Mouse (Mus musculus) heart, postnatal 25 days (tissue): ENCODE measurements around the gene Gpam. TPM values are rescaled to one million over a fixed set of nuclear protein-coding genes. Genes with fewer than 3 reads are reported as not detected.

ENCODE experiments used
- DNase-seq: peaks from one replicate; pipeline ENCODE4 v3.0.0; 2022; ENCODE audit warnings: low spot score
- intact Hi-C: fragments of 180-260 bp; cut with DNase I; formaldehyde crosslinking; loops from one replicate; pipeline ENCODE4 v1.15.1; 2025
- total RNA-seq, 2 experiments: library from RNA; stranded (reverse); gene quantifications; 2 replicates each; pipeline ENCODE4 v1.2.3; 2021

Gpam gene
- total RNA-seq, 2 experiments from 2014 or later: 143 to 173 TPM

- intact Hi-C loops: no loop called here
- DNase-seq: no peak
Measured at GRCm38 (mm10) chr19:55143391-55144300, 16.6 kb upstream of the Gpam start.

GRCm38 (mm10) chr19:55139301-55139700 is 12.3 kb upstream of the Gpam start:
- no peak for DNase-seq
- intact Hi-C loops: no loop called here

GRCm38 (mm10) chr19:55138506-55138905 is 11.5 kb upstream of the Gpam start:
- DNase-seq: no peak
- intact Hi-C loops: no loop called here

- intact Hi-C loops: no loop called here
- DNase-seq: no peak
Measured at GRCm38 (mm10) chr19:55137884-55138283, 10.8 kb upstream of the Gpam start.

GRCm38 (mm10) chr19:55136693-55137427 is 9.8 kb upstream of the Gpam start:
- DNase-seq: peak; percentile 42
- intact Hi-C loops: no loop called here

- intact Hi-C loops: no loop called here
- DNase-seq: no peak
Measured at GRCm38 (mm10) chr19:55135918-55136317, 8.9 kb upstream of the Gpam start.

GRCm38 (mm10) chr19:55134521-55134920 is 7.5 kb upstream of the Gpam start:
- no peak for DNase-seq
- intact Hi-C loops: no loop called here

- DNase-seq: no peak
- intact Hi-C loops: no loop called here
Measured at GRCm38 (mm10) chr19:55132476-55132875, 5.4 kb upstream of the Gpam start.

- no peak for DNase-seq
- intact Hi-C loops: no loop called here
Measured at GRCm38 (mm10) chr19:55131747-55132146, 4.7 kb upstream of the Gpam start.

GRCm38 (mm10) chr19:55128469-55128868 is 1.4 kb upstream of the Gpam start:
- intact Hi-C loops: no loop called here
- no peak for DNase-seq

GRCm38 (mm10) chr19:55125456-55125855 is 1.6 kb downstream of the Gpam start:
- intact Hi-C loops: no loop called here
- DNase-seq: no peak

- DNase-seq: no peak
- intact Hi-C loops: no loop called here
Measured at GRCm38 (mm10) chr19:55123001-55123536, 4.0 kb downstream of the Gpam start.

GRCm38 (mm10) chr19:55122351-55122980 is 4.6 kb downstream of the Gpam start:
- intact Hi-C loops: no loop called here
- no peak for DNase-seq

- intact Hi-C loops: no loop called here
- no peak for DNase-seq
Measured at GRCm38 (mm10) chr19:55121836-55122235, 5.2 kb downstream of the Gpam start.

GRCm38 (mm10) chr19:55120518-55121244 is 6.4 kb downstream of the Gpam start:
- no peak for DNase-seq

GRCm38 (mm10) chr19:55119541-55119940 is 7.5 kb downstream of the Gpam start:
- intact Hi-C loops: no loop called here
- no peak for DNase-seq

More at GRCm38 (mm10) chr19:55120518-55121244, 6.4 kb downstream of the Gpam start:
- intact Hi-C loops: no loop called here

GRCm38 (mm10) chr19:55117991-55118390 is 9.0 kb downstream of the Gpam start:
- intact Hi-C loops: no loop called here
- DNase-seq: no peak

- intact Hi-C loops: no loop called here
- no peak for DNase-seq
Measured at GRCm38 (mm10) chr19:55117059-55117815, 9.8 kb downstream of the Gpam start.

GRCm38 (mm10) chr19:55115532-55115931 is 11.5 kb downstream of the Gpam start:
- DNase-seq: no peak
- intact Hi-C loops: no loop called here
